Mouse (Mus musculus): Measurements from ENCODE around the gene Myl6b.

- no peak for TF ChIP-seq POLR2A (IDR thresholded peaks at IDR 0.05; ENCODE audit: insufficient read depth, low read depth, low read length)
- no peak for TF ChIP-seq CTCF (IDR thresholded peaks at IDR 0.05; ENCODE audit: insufficient read depth, low read depth, low read length)
Observed at GRCm38 (mm10) chr10:128504012-128504411, 5.5 kb upstream of the Myl6b start.

All from olfactory bulb, adult 2 months (tissue).